Mouse (Mus musculus) forebrain, embryonic 13.5 days (tissue): ENCODE results near the gene Setd7. TPM values are rescaled to one million over a fixed set of nuclear protein-coding genes. Genes with fewer than 3 reads are reported as not detected.

Experiments
- ATAC-seq: fragments of 200-750 bp; cut with Nextera tagmentation; 2 replicates; pipeline ENCODE4 v1.8.0; 2017
- H3K27ac ChIP-seq: fragments of 300-500 bp; sonication (generic); 2 replicates; pipeline ENCODE4 v1.5.1; 2015; ENCODE audit warnings: inconsistent platforms, mild to moderate bottlenecking, moderate library complexity
- H3K27me3 ChIP-seq: fragments of 300-500 bp; sonication (generic); 2 replicates; pipeline ENCODE4 v1.6.1; 2015; ENCODE audit warnings: mild to moderate bottlenecking, inconsistent platforms
- H3K36me3 ChIP-seq: fragments of 300-500 bp; sonication (generic); 2 replicates; pipeline ENCODE4 v1.6.1; 2015; ENCODE audit warnings: mild to moderate bottlenecking, inconsistent platforms; ENCODE audit not compliant: poor library complexity, severe bottlenecking
- H3K4me1 ChIP-seq: fragments of 300-500 bp; sonication (generic); 2 replicates; pipeline ENCODE4 v1.6.1; 2015; ENCODE audit warnings: inconsistent platforms
- H3K4me2 ChIP-seq: fragments of 300-500 bp; sonication (generic); 2 replicates; pipeline ENCODE4 v1.6.1; 2015; ENCODE audit warnings: inconsistent platforms, mild to moderate bottlenecking, moderate library complexity
- H3K4me3 ChIP-seq: fragments of 300-500 bp; sonication (generic); 2 replicates; pipeline ENCODE4 v1.5.1; 2015; ENCODE audit warnings: mild to moderate bottlenecking, inconsistent platforms
- H3K9ac ChIP-seq: fragments of 300-500 bp; sonication (generic); 2 replicates; pipeline ENCODE4 v1.6.1; 2015; ENCODE audit warnings: mild to moderate bottlenecking, inconsistent platforms
- H3K9me3 ChIP-seq: fragments of 300-500 bp; sonication (generic); replicated peaks from 2 replicates; pipeline ENCODE4 v1.6.1; 2016; ENCODE audit warnings: inconsistent platforms
- WGBS: fragments of 180-500 bp; shearing (Covaris S2); methylation state at CpG from one replicate; pipeline ENCODE4 v1.1.7; 2015; 5-methylcytosine and 5-hydroxymethylcytosine counted together
- polyA plus RNA-seq: library from polyadenylated mRNA; unstranded; fragments of >200 nt; fragmentation: Nextera tagmentation; extraction: Ambion mirVana; gene quantifications from 2 replicates; pipeline ENCODE4 v1.2.1, GENCODE M21; 2015

The Setd7 gene
- polyA plus RNA-seq, 1 experiment from 2014 or later: 5.1 TPM

GRCm38 (mm10) chr3:51482781-51483180 is 77.9 kb downstream of the Setd7 start:
- Histone ChIP-seq H3K4me3 (peak overlapping the region; percentile 76; the same call in 1 of the 2 replicates), H3K4me1 (peaks cover 30% of the 10 kb centered on the region), H3K9ac (peak overlapping the region; percentile 89; the same call in 1 of the 2 replicates), H3K9me3 (no peaks in the 10 kb centered on the region), H3K36me3 (no peaks in the 10 kb centered on the region), H3K27me3 (no peaks in the 10 kb centered on the region), H3K4me2 (peak overlapping the region; percentile 83), H3K27ac (no peak overlapping the region)
- no peak for ATAC-seq
- WGBS: 80% methylated on average over 3 of the region's 3 CpGs

- ATAC-seq: no peak
- 43% methylated on average over 3 of the region's 3 CpGs for WGBS
These were observed 78.8 kb downstream of the Setd7 start for GRCm38 (mm10) chr3:51481881-51482280.

GRCm38 (mm10) chr3:51481059-51481458 is 79.6 kb downstream of the Setd7 start:
- H3K27me3 ChIP-seq: no peaks in the 10 kb centered on the region
- H3K9ac ChIP-seq: no peak overlapping the region
- ATAC-seq: no peak
- no peak overlapping the region for H3K27ac ChIP-seq
- H3K36me3 ChIP-seq: 0 out of 2 replicates have a peak, but pooled peaks cover 4% of the 10 kb centered on the region
- H3K4me3 ChIP-seq: no peak overlapping the region
- no peaks in the 10 kb centered on the region for H3K9me3 ChIP-seq
- peaks cover 25% of the 10 kb centered on the region for H3K4me1 ChIP-seq
- no peak overlapping the region for H3K4me2 ChIP-seq

More at GRCm38 (mm10) chr3:51481881-51482280, 78.8 kb downstream of the Setd7 start:
- no peaks in the 10 kb centered on the region for H3K9me3 ChIP-seq
- H3K36me3 ChIP-seq: no peaks in the 10 kb centered on the region
- H3K9ac ChIP-seq: no peak overlapping the region
- H3K4me2 ChIP-seq: no peak overlapping the region
- H3K27me3 ChIP-seq: no peaks in the 10 kb centered on the region
- H3K4me3 ChIP-seq: no peak overlapping the region
- no peak overlapping the region for H3K27ac ChIP-seq
- H3K4me1 ChIP-seq: peaks cover 30% of the 10 kb centered on the region

GRCm38 (mm10) chr3:51479893-51480292 is 80.8 kb downstream of the Setd7 start:
- 55% methylated on average over 2 of the region's 2 CpGs for WGBS
- no peaks in the 10 kb centered on the region for H3K27me3 ChIP-seq
- 0 out of 2 replicates have a peak, but pooled peaks cover 6% of the 10 kb centered on the region for H3K36me3 ChIP-seq
- peaks cover 14% of the 10 kb centered on the region for H3K4me1 ChIP-seq
- no peak overlapping the region for H3K4me3 ChIP-seq
- no peak for ATAC-seq
- H3K4me2 ChIP-seq: no peak overlapping the region
- no peaks in the 10 kb centered on the region for H3K9me3 ChIP-seq
- no peak overlapping the region for H3K9ac ChIP-seq
- H3K27ac ChIP-seq: no peak overlapping the region

- no peak overlapping the region for H3K4me3 ChIP-seq
- H3K9me3 ChIP-seq: no peaks in the 10 kb centered on the region
- H3K27ac ChIP-seq: no peak overlapping the region
- no peak overlapping the region for H3K4me2 ChIP-seq
- no peaks in the 10 kb centered on the region for H3K4me1 ChIP-seq
- WGBS: 85% methylated on average over 4 of the region's 4 CpGs
- peaks cover 42% of the 10 kb centered on the region for H3K36me3 ChIP-seq
- no peak for ATAC-seq
- H3K9ac ChIP-seq: no peak overlapping the region
- no peaks in the 10 kb centered on the region for H3K27me3 ChIP-seq
These were observed 85.0 kb downstream of the Setd7 start for GRCm38 (mm10) chr3:51475706-51476105.

- Histone ChIP-seq H3K4me1 (no peaks in the 10 kb centered on the region), H3K27me3 (no peaks in the 10 kb centered on the region), H3K4me2 (no peak overlapping the region), H3K9ac (no peak overlapping the region), H3K36me3 (peaks cover 83% of the 10 kb centered on the region), H3K4me3 (no peak overlapping the region), H3K9me3 (no peaks in the 10 kb centered on the region), H3K27ac (no peak overlapping the region)
- WGBS: 88% methylated on average over 2 of the region's 2 CpGs
- ATAC-seq: no peak
These were observed 92.1 kb downstream of the Setd7 start for GRCm38 (mm10) chr3:51468530-51468929.

Other genes starting within 250 kb of the Setd7 start
- 55.9 and 60.1 TPM in 2 replicates for gene Elf2, start 220.2 kb downstream of the Setd7 start, polyA plus RNA-seq
- gene Mgarp, start 164.1 kb downstream of the Setd7 start, polyA plus RNA-seq: 1.5 and 2.2 TPM in 2 replicates
- 798 and 924 TPM in 2 replicates for gene Ndufc1, start 151.9 kb downstream of the Setd7 start, polyA plus RNA-seq
- 59.8 and 60.5 TPM in 2 replicates for gene Naa15, start 145.7 kb downstream of the Setd7 start, polyA plus RNA-seq
- 19.5 and 20.3 TPM in 2 replicates for gene Rab33b, start 77.0 kb downstream of the Setd7 start, polyA plus RNA-seq
- 0.37 and 0.96 TPM in 2 replicates for gene Mgst2, start 99.5 kb upstream of the Setd7 start, polyA plus RNA-seq